Mouse (Mus musculus) limb, embryonic 13.5 days (tissue): ENCODE measurements around the gene Oaz3. TPM values are rescaled to one million over a fixed set of nuclear protein-coding genes. Genes with fewer than 3 reads are reported as not detected.

Source experiments
- ATAC-seq: fragments of 200-750 bp; cut with Nextera tagmentation; 2 replicates; pipeline ENCODE4 v1.8.0; 2017; ENCODE audit warnings: low read depth, moderate number of reproducible peaks, moderate TSS enrichment; ENCODE audit not compliant: low FRiP score
- H3K27ac ChIP-seq: fragments of 300-500 bp; sonication (generic); 2 replicates; pipeline ENCODE4 v1.5.1; 2015; ENCODE audit warnings: inconsistent platforms, mild to moderate bottlenecking, moderate library complexity
- H3K27me3 ChIP-seq: fragments of 300-500 bp; sonication (generic); 2 replicates; pipeline ENCODE4 v1.6.1; 2015; ENCODE audit warnings: mild to moderate bottlenecking, inconsistent platforms
- H3K36me3 ChIP-seq: fragments of 300-500 bp; sonication (generic); 2 replicates; pipeline ENCODE4 v1.6.1; 2015; ENCODE audit warnings: inconsistent platforms, mild to moderate bottlenecking, moderate library complexity
- H3K4me1 ChIP-seq: fragments of 300-500 bp; sonication (generic); 2 replicates; pipeline ENCODE4 v1.6.1; 2015; ENCODE audit warnings: inconsistent platforms
- H3K4me2 ChIP-seq: fragments of 300-500 bp; sonication (generic); replicated peaks from 2 replicates; pipeline ENCODE4 v1.6.1; 2015; ENCODE audit warnings: inconsistent platforms, mild to moderate bottlenecking, moderate library complexity
- H3K4me3 ChIP-seq: fragments of 300-500 bp; sonication (generic); 2 replicates; pipeline ENCODE4 v1.5.1; 2015; ENCODE audit warnings: moderate library complexity, mild to moderate bottlenecking, inconsistent platforms
- H3K9ac ChIP-seq: fragments of 300-500 bp; sonication (generic); 2 replicates; pipeline ENCODE4 v1.6.1; 2015; ENCODE audit warnings: mild to moderate bottlenecking, inconsistent platforms
- H3K9me3 ChIP-seq: fragments of 300-500 bp; sonication (generic); 2 replicates; pipeline ENCODE4 v1.6.1; 2016; ENCODE audit warnings: inconsistent platforms
- WGBS: fragments of 180-500 bp; shearing (Covaris S2); methylation state at CpG from one replicate; pipeline ENCODE4 v1.1.7; 2015; 5-methylcytosine and 5-hydroxymethylcytosine counted together
- polyA plus RNA-seq: library from polyadenylated mRNA; unstranded; fragments of >200 nt; fragmentation: Nextera tagmentation; extraction: Ambion mirVana; gene quantifications from 2 replicates; pipeline ENCODE4 v1.2.1, GENCODE M21; 2015

Gene Oaz3
- polyA plus RNA-seq, 1 experiment from 2014 or later = 0.94 TPM

- H3K27me3 ChIP-seq = peaks cover 6% of the 10 kb centered on the region; the same call in 1 of the 2 replicates
- ATAC-seq = peak; percentile 98
- peak within 1 kb of the TSS; percentile 94 for H3K9ac ChIP-seq
- peak within 1 kb of the TSS; percentile 96 for H3K4me3 ChIP-seq
- H3K4me1 ChIP-seq = peaks cover 11% of the 10 kb centered on the region
- peaks cover 37% of the 10 kb centered on the region for H3K36me3 ChIP-seq
- H3K4me2 ChIP-seq = peak within 1 kb of the TSS; percentile 87
- 0 out of 2 replicates have a peak within 1 kb of the TSS, but pooled peaks have one; percentile 10 for H3K27ac ChIP-seq
- H3K9me3 ChIP-seq = no peaks in the 10 kb centered on the region
- under 1% methylated on average over 39 of the region's 39 CpGs for WGBS
These were observed 641 bp downstream of the Oaz3 start, which contains the start of gene Mrpl9 for GRCm38 (mm10) chr3:94442951-94443596. Mrpl9 (plus strand) TSS chr3:94443318.

DNA sequence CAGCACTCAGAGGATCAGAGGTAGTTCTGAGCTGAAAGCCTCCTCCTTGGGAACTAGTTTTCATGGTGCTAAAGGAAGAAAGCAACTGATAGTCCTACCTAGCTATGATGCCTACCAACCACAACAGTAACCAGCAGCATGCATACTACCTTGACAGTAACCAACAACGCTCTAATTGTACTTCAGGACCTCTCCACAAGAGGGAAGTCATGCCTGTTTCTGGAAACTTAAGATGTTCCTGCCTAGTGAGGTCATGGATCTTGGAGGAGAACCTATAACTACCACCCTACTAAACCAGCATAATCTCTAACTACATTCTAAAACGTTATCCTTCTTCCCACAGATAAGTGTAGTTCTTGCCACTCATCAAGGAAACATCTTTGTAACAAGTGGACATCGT, 2.5 kb downstream of the Oaz3 start:
- no peak overlapping the region for H3K9ac ChIP-seq
- 41% methylated on average over 3 of the region's 3 CpGs for WGBS
- ATAC-seq = no peak

DNA sequence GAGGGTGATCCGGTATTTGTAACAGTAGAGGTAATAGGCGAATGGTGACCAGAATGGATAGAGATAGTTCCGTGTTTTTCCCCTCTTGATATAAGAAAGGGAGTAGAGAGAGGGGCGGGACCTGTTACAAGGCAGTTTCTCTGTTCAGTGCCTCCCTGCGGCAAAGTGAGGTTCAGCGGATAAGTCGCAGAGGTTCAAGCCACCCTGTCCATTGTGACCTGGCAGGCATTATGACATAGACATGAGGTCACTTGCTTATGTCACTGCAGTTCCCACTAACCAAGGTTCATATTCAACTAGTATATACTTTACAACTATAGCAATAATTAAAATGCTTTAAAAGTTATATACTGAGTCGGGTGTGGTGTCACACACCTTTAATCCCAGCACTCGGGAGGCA, 7.3 kb downstream of the Oaz3 start:
- H3K36me3 ChIP-seq = no peaks in the 10 kb centered on the region
- H3K27ac ChIP-seq = no peak overlapping the region
- no peaks in the 10 kb centered on the region for H3K4me1 ChIP-seq
- no peak for ATAC-seq
- H3K27me3 ChIP-seq = peaks cover 6% of the 10 kb centered on the region; the same call in 1 of the 2 replicates
- H3K4me3 ChIP-seq = no peak overlapping the region
- 79% methylated on average over 9 of the region's 9 CpGs for WGBS
- H3K9me3 ChIP-seq = no peaks in the 10 kb centered on the region
- no peak overlapping the region for H3K4me2 ChIP-seq
- no peak overlapping the region for H3K9ac ChIP-seq

More for the DNA sequence above, 2.5 kb downstream of the Oaz3 start:
- H3K4me3 ChIP-seq = no peak overlapping the region
- H3K27me3 ChIP-seq = peaks cover 6% of the 10 kb centered on the region; the same call in 1 of the 2 replicates
- no peak overlapping the region for H3K4me2 ChIP-seq
- no peak overlapping the region for H3K27ac ChIP-seq
- H3K36me3 ChIP-seq = peaks cover 18% of the 10 kb centered on the region
- H3K4me1 ChIP-seq = peaks cover 11% of the 10 kb centered on the region
- no peaks in the 10 kb centered on the region for H3K9me3 ChIP-seq

DNA sequence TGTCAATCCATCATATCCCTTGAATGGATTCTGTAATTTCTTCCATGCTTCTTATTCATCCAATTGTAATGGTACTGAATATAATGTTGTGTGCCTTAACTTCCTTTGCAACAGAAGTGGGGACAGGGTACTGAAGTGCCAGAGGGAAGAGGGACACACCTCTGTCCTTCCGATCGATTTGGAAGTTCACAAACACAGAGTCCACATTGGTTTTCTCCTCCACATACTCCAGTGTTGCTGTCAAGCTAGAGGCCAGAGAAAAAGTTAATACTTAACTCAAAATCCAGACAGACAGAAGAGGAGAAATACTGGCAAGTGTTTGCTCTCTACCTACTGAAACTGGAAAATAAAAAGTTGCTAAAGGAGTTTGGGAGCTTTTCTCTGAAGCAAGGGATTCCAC, 9.4 kb downstream of the Oaz3 start:
- H3K4me1 ChIP-seq = no peaks in the 10 kb centered on the region
- no peak for ATAC-seq

GRCm38 (mm10) chr3:94430980-94431379, 12.7 kb downstream of the Oaz3 start:
- no peaks in the 10 kb centered on the region for H3K36me3 ChIP-seq

More for the DNA sequence above, 9.4 kb downstream of the Oaz3 start:
- no peak overlapping the region for H3K4me3 ChIP-seq
- H3K9ac ChIP-seq = no peak overlapping the region
- no peaks in the 10 kb centered on the region for H3K27me3 ChIP-seq
- H3K9me3 ChIP-seq = no peaks in the 10 kb centered on the region
- no peak overlapping the region for H3K27ac ChIP-seq
- no peaks in the 10 kb centered on the region for H3K36me3 ChIP-seq
- WGBS = 80% methylated on average over 2 of the region's 2 CpGs
- H3K4me2 ChIP-seq = no peak overlapping the region

DNA sequence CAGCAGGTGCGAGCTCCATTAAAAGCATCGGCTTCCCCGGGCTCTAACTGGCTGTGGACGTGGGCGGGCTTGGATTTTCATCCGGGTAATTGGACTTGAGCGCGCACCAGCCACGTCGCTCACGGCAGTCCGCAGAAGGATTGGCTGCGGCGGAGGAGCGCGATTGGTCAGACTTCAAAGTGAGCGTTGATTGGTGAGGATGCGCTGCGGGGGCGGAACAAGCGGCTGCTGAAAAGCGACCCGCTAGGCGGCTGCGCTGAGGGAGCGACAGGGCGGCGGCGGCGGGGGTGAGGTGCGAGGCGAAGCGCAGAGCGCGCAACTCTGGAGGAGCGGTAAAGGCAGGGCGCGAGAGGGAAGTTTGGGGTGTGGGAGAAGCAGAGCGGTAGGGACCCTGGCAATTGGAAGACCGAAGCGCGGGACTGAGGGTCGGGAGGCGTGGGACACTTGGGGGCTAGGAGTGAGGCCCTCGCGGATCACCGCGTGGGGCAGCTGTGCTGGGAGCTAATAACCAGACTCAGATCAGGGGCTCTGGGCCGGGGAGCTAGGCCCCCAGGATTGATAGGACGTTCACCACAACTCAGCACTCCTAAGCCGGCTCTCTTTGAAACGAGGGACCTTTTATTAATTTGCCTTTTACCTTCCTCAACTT, 30.6 kb downstream of the Oaz3 start, which contains the start of gene Tdrkh:
Gene Tdrkh, plus strand, starts transcription at position 243 of the 649 bp plus-strand sequence.
- H3K4me3 ChIP-seq = peak within 1 kb of the TSS; percentile 50
- H3K27ac ChIP-seq = no peak within 1 kb of the TSS
- H3K36me3 ChIP-seq = no peaks in the 10 kb centered on the region
- peaks cover 10% of the 10 kb centered on the region for H3K4me1 ChIP-seq
- WGBS = 9% methylated on average over 52 of the region's 52 CpGs
- peak; percentile 99 for ATAC-seq
- peak within 1 kb of the TSS; percentile 85 for H3K4me2 ChIP-seq
- H3K9me3 ChIP-seq = no peaks in the 10 kb centered on the region
- H3K9ac ChIP-seq = peak within 1 kb of the TSS; percentile 59
- peaks cover 6% of the 10 kb centered on the region; the same call in 1 of the 2 replicates for H3K27me3 ChIP-seq

More at GRCm38 (mm10) chr3:94430980-94431379, 12.7 kb downstream of the Oaz3 start:
- H3K4me3 ChIP-seq = no peak overlapping the region
- H3K4me1 ChIP-seq = no peaks in the 10 kb centered on the region
- H3K27me3 ChIP-seq = no peaks in the 10 kb centered on the region
- 74% methylated on average over 2 of the region's 2 CpGs for WGBS
- no peak overlapping the region for H3K9ac ChIP-seq
- no peak overlapping the region for H3K4me2 ChIP-seq
- H3K27ac ChIP-seq = no peak overlapping the region
- ATAC-seq = no peak
- no peaks in the 10 kb centered on the region for H3K9me3 ChIP-seq

DNA sequence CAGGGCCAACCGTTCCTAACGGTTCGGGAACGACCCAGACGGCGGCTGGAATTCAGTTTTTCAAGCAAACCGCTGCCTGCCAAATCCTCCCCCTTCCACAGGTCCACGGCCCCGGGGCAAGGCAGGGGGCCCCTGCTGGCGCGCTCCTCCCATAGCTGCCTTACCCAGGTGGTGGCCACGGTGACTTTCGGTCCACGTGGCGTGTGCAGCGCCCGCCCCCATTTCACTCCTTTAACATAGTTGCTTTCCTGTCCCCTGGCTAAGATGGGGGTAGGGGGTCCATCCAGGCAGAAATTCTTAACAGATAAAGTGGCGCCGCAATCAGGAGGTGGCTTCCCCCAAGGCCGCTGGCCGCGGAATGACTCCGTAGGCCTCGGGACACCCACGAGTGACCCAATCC, 31.2 kb downstream of the Oaz3 start:
- 8% methylated on average over 25 of the region's 25 CpGs for WGBS
- peak; percentile 25; the same call in 1 of the 2 replicates for ATAC-seq
- H3K9ac ChIP-seq = peak overlapping the region; percentile 35; the same call in 1 of the 2 replicates

DNA sequence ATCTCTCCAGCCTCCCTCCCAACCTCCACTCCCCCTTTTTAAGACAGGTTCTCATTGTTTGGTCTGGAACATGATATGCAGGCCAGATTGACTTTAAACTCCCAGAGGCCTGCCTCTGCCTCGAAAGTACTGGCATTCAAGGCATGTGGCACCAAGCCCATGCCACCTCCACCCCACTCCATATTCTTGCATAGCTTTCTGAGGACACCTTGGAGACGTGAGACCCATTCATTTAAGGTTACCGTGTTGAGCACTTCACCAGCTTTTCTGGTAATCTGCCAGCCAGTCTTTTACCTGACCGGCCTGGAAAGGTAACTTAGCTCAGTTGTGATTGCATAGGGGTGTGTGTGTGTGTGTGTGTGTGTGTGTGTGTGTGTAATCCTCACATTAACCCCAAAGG, 38.2 kb downstream of the Oaz3 start:
- no peak for ATAC-seq
- no peak overlapping the region for H3K4me3 ChIP-seq
- H3K9me3 ChIP-seq = no peaks in the 10 kb centered on the region
- H3K36me3 ChIP-seq = no peaks in the 10 kb centered on the region
- peaks cover 12% of the 10 kb centered on the region; the same call in 1 of the 2 replicates for H3K4me1 ChIP-seq
- H3K27ac ChIP-seq = no peak overlapping the region
- H3K27me3 ChIP-seq = peaks cover 51% of the 10 kb centered on the region
- no peak overlapping the region for H3K4me2 ChIP-seq
- 57% methylated on average over 4 of the region's 4 CpGs for WGBS
- H3K9ac ChIP-seq = no peak overlapping the region

More for the DNA sequence above, 31.2 kb downstream of the Oaz3 start:
- Histone ChIP-seq H3K27ac (no peak overlapping the region), H3K4me3 (peak overlapping the region; percentile 50), H3K36me3 (no peaks in the 10 kb centered on the region), H3K4me2 (peak overlapping the region; percentile 85), H3K27me3 (peaks cover 6% of the 10 kb centered on the region; the same call in 1 of the 2 replicates), H3K4me1 (peaks cover 10% of the 10 kb centered on the region), H3K9me3 (no peaks in the 10 kb centered on the region)

DNA sequence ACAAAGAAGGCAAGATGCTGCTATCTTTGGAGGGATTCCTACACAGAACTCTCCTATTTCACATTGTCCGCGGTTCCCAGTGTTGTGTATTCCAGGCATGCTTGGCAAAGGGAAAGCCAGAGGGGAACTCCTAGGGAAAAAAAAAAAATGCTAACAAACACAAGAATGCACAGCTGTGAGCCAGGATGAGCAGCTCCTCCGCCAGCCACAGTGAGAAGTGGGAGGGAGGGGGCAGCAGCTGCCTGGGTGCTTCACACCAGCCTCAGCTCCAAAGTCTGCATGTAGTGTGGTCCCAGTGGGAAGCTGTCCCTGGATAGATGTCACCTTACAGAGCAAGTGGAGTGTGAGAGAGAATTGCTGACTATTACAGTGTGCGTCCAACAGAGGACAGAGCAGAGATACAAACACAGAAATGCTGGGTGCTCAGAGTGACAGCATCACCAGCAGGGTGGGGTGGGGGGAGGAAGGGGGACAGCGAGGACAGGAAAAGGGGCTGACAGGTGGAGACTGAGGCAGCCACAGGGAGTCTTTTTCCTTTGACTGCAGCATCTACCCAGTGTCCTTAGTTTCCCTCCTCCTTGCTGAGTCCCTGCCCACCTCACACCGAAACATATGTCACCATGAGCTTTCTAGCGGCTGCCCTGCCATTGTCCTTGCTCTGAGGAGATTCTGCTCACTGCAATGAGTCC, 39.2 kb downstream of the Oaz3 start:
- Histone ChIP-seq H3K4me3 (no peak overlapping the region), H3K4me2 (no peak overlapping the region), H3K9me3 (no peaks in the 10 kb centered on the region), H3K9ac (no peak overlapping the region), H3K36me3 (no peaks in the 10 kb centered on the region), H3K27ac (no peak overlapping the region), H3K4me1 (peaks cover 12% of the 10 kb centered on the region; the same call in 1 of the 2 replicates), H3K27me3 (peaks cover 62% of the 10 kb centered on the region)
- ATAC-seq = peak; percentile 82; the same call in 1 of the 2 replicates
- WGBS = 24% methylated on average over 7 of the region's 7 CpGs

GRCm38 (mm10) chr3:94402451-94402850, 41.3 kb downstream of the Oaz3 start:
- WGBS = 60% methylated on average over 8 of the region's 8 CpGs

GRCm38 (mm10) chr3:94399663-94400310, 43.9 kb downstream of the Oaz3 start:
- H3K4me3 ChIP-seq = no peak overlapping the region; the same call in 1 of the 2 replicates
- no peak overlapping the region for H3K9ac ChIP-seq
- no peaks in the 10 kb centered on the region for H3K36me3 ChIP-seq
- H3K4me1 ChIP-seq = peaks cover 15% of the 10 kb centered on the region
- 53% methylated on average over 5 of the region's 5 CpGs for WGBS
- peaks cover 89% of the 10 kb centered on the region for H3K27me3 ChIP-seq
- ATAC-seq = no peak
- 0 out of 2 replicates have a peak overlapping the region, but pooled peaks have one; percentile 63 for H3K4me2 ChIP-seq
- no peaks in the 10 kb centered on the region for H3K9me3 ChIP-seq
- no peak overlapping the region for H3K27ac ChIP-seq

More at GRCm38 (mm10) chr3:94402451-94402850, 41.3 kb downstream of the Oaz3 start:
- no peak overlapping the region for H3K4me2 ChIP-seq
- no peaks in the 10 kb centered on the region for H3K9me3 ChIP-seq
- peaks cover 82% of the 10 kb centered on the region for H3K27me3 ChIP-seq
- H3K4me3 ChIP-seq = no peak overlapping the region
- no peak overlapping the region for H3K27ac ChIP-seq
- ATAC-seq = no peak
- no peaks in the 10 kb centered on the region for H3K36me3 ChIP-seq
- no peak overlapping the region for H3K9ac ChIP-seq
- peaks cover 21% of the 10 kb centered on the region for H3K4me1 ChIP-seq
